Mouse (Mus musculus): ENCODE results near the gene Zfp472. TPM values are rescaled to one million over a fixed set of nuclear protein-coding genes. Genes with fewer than 3 reads are reported as not detected.

Zfp472 gene
- 8.5 and 8.9 TPM in 2 replicates for polyA plus RNA-seq (2014; fragmentation: Nextera tagmentation; extraction: Ambion mirVana)

- H3K4me2 ChIP-seq (replicated peaks) = peak within 1 kb of the TSS; percentile 76
- H3K4me3 ChIP-seq (replicated peaks; ENCODE audit: low read length) = peak within 1 kb of the TSS; percentile 85
- peaks cover 14% of the 10 kb centered on the region for H3K4me1 ChIP-seq (replicated peaks; ENCODE audit: control insufficient read depth, insufficient read depth, low read length)
- H3K27ac ChIP-seq = peak within 1 kb of the TSS; percentile 80
- ATAC-seq (ENCODE audit: low FRiP score) (peak; percentile 99), DNase-seq (ENCODE audit: low spot score) (peak; percentile 95)
- H3K27me3 ChIP-seq (ENCODE audit: control insufficient read depth, insufficient read depth, low read length) = no peaks in the 10 kb centered on the region
- no peaks in the 10 kb centered on the region for H3K9me3 ChIP-seq (ENCODE audit: control insufficient read depth, low read length)
- WGBS = under 1% methylated on average over 33 of the region's 33 CpGs
- H3K9ac ChIP-seq = peak within 1 kb of the TSS; percentile 70
- H3K36me3 ChIP-seq (replicated peaks; ENCODE audit: control insufficient read depth, insufficient read depth) = no peaks in the 10 kb centered on the region
Measured at GRCm38 (mm10) chr17:32965623-32966290, at the start of gene Zfp472. TSS of gene Zfp472 (plus strand) at chr17:32965814.

- ATAC-seq (ENCODE audit: low FRiP score) = no peak
- DNase-seq (ENCODE audit: low spot score) = no peak
- WGBS = 76% methylated on average over 1 of the region's 1 CpGs
Measured at GRCm38 (mm10) chr17:32916075-32916474, 49.5 kb upstream of the Zfp472 start.

GRCm38 (mm10) chr17:32917131-32917530, 48.5 kb upstream of the Zfp472 start, which contains the start of gene Cyp4f14:
TSS of gene Cyp4f14 (minus strand) at chr17:32917342.
- Histone ChIP-seq H3K4me2 (replicated peaks) (no peak within 1 kb of the TSS), H3K27ac (no peak within 1 kb of the TSS), H3K27me3 (ENCODE audit: control insufficient read depth, insufficient read depth, low read length) (no peaks in the 10 kb centered on the region), H3K9ac (no peak within 1 kb of the TSS), H3K36me3 (replicated peaks; ENCODE audit: control insufficient read depth, insufficient read depth) (no peaks in the 10 kb centered on the region), H3K4me1 (replicated peaks; ENCODE audit: control insufficient read depth, insufficient read depth, low read length) (no peaks in the 10 kb centered on the region), H3K9me3 (ENCODE audit: control insufficient read depth, low read length) (peaks cover 14% of the 10 kb centered on the region; the same call in 1 of the 2 replicates), H3K4me3 (replicated peaks; ENCODE audit: low read length) (no peak within 1 kb of the TSS)
- DNase-seq (ENCODE audit: low spot score) (no peak), ATAC-seq (ENCODE audit: low FRiP score) (no peak)
- WGBS = 59% methylated on average over 2 of the region's 2 CpGs

More at GRCm38 (mm10) chr17:32916075-32916474, 49.5 kb upstream of the Zfp472 start:
- Histone ChIP-seq H3K36me3 (replicated peaks; ENCODE audit: control insufficient read depth, insufficient read depth) (no peaks in the 10 kb centered on the region), H3K27me3 (ENCODE audit: control insufficient read depth, insufficient read depth, low read length) (no peaks in the 10 kb centered on the region), H3K9me3 (ENCODE audit: control insufficient read depth, low read length) (peaks cover 8% of the 10 kb centered on the region; the same call in 1 of the 2 replicates), H3K4me3 (replicated peaks; ENCODE audit: low read length) (no peak overlapping the region), H3K27ac (no peak overlapping the region), H3K4me2 (replicated peaks) (no peak overlapping the region), H3K9ac (no peak overlapping the region), H3K4me1 (replicated peaks; ENCODE audit: control insufficient read depth, insufficient read depth, low read length) (no peaks in the 10 kb centered on the region)

- Histone ChIP-seq H3K4me1 (replicated peaks; ENCODE audit: control insufficient read depth, insufficient read depth, low read length) (no peaks in the 10 kb centered on the region), H3K4me2 (replicated peaks) (no peak overlapping the region), H3K4me3 (replicated peaks; ENCODE audit: low read length) (no peak overlapping the region), H3K27ac (no peak overlapping the region), H3K27me3 (ENCODE audit: control insufficient read depth, insufficient read depth, low read length) (no peaks in the 10 kb centered on the region), H3K36me3 (replicated peaks; ENCODE audit: control insufficient read depth, insufficient read depth) (no peaks in the 10 kb centered on the region), H3K9ac (no peak overlapping the region), H3K9me3 (ENCODE audit: control insufficient read depth, low read length) (peaks cover 14% of the 10 kb centered on the region; the same call in 1 of the 2 replicates)
- WGBS = 86% methylated on average over 2 of the region's 2 CpGs
- DNase-seq (ENCODE audit: low spot score) (no peak), ATAC-seq (ENCODE audit: low FRiP score) (no peak)
Measured at GRCm38 (mm10) chr17:32919123-32919522, 46.5 kb upstream of the Zfp472 start.

GRCm38 (mm10) chr17:32923681-32924080, 41.9 kb upstream of the Zfp472 start:
- Histone ChIP-seq H3K4me3 (replicated peaks; ENCODE audit: low read length) (no peak overlapping the region), H3K36me3 (replicated peaks; ENCODE audit: control insufficient read depth, insufficient read depth) (no peaks in the 10 kb centered on the region), H3K27ac (no peak overlapping the region), H3K27me3 (ENCODE audit: control insufficient read depth, insufficient read depth, low read length) (0 out of 2 replicates have a peak, but pooled peaks cover 4% of the 10 kb centered on the region), H3K9me3 (ENCODE audit: control insufficient read depth, low read length) (peaks cover 14% of the 10 kb centered on the region; the same call in 1 of the 2 replicates), H3K9ac (no peak overlapping the region), H3K4me2 (replicated peaks) (no peak overlapping the region), H3K4me1 (replicated peaks; ENCODE audit: control insufficient read depth, insufficient read depth, low read length) (peaks cover 4% of the 10 kb centered on the region)
- no peak for ATAC-seq (ENCODE audit: low FRiP score)
- DNase-seq (ENCODE audit: low spot score) = no peak
- 96% methylated on average over 1 of the region's 1 CpGs for WGBS

- H3K4me2 ChIP-seq (replicated peaks) = peak overlapping the region; percentile 84
- peaks cover 14% of the 10 kb centered on the region; the same call in 1 of the 2 replicates for H3K9me3 ChIP-seq (ENCODE audit: control insufficient read depth, low read length)
- H3K36me3 ChIP-seq (replicated peaks; ENCODE audit: control insufficient read depth, insufficient read depth) = no peaks in the 10 kb centered on the region
- peak overlapping the region; percentile 50 for H3K4me3 ChIP-seq (replicated peaks; ENCODE audit: low read length)
- 0 out of 2 replicates have a peak, but pooled peaks cover 4% of the 10 kb centered on the region for H3K27me3 ChIP-seq (ENCODE audit: control insufficient read depth, insufficient read depth, low read length)
- WGBS = 16% methylated on average over 32 of the region's 32 CpGs
- ATAC-seq (ENCODE audit: low FRiP score) (peak; percentile 95), DNase-seq (ENCODE audit: low spot score) (peak; percentile 82)
- H3K4me1 ChIP-seq (replicated peaks; ENCODE audit: control insufficient read depth, insufficient read depth, low read length) = peaks cover 4% of the 10 kb centered on the region
- peak overlapping the region; percentile 82 for H3K9ac ChIP-seq
- H3K27ac ChIP-seq = peak overlapping the region; percentile 51; the same call in 1 of the 2 replicates
Measured at GRCm38 (mm10) chr17:32924658-32925312, 40.8 kb upstream of the Zfp472 start.

- Histone ChIP-seq H3K4me2 (replicated peaks) (no peak overlapping the region), H3K9ac (no peak overlapping the region), H3K4me3 (replicated peaks; ENCODE audit: low read length) (no peak overlapping the region), H3K36me3 (replicated peaks; ENCODE audit: control insufficient read depth, insufficient read depth) (no peaks in the 10 kb centered on the region), H3K9me3 (ENCODE audit: control insufficient read depth, low read length) (no peaks in the 10 kb centered on the region), H3K27me3 (ENCODE audit: control insufficient read depth, insufficient read depth, low read length) (0 out of 2 replicates have a peak, but pooled peaks cover 4% of the 10 kb centered on the region), H3K4me1 (replicated peaks; ENCODE audit: control insufficient read depth, insufficient read depth, low read length) (peaks cover 4% of the 10 kb centered on the region), H3K27ac (no peak overlapping the region)
- 84% methylated on average over 5 of the region's 5 CpGs for WGBS
- DNase-seq (ENCODE audit: low spot score) (no peak), ATAC-seq (ENCODE audit: low FRiP score) (no peak)
Measured at GRCm38 (mm10) chr17:32927803-32928202, 37.8 kb upstream of the Zfp472 start.

GRCm38 (mm10) chr17:32939831-32940230, 25.8 kb upstream of the Zfp472 start:
- Histone ChIP-seq H3K9ac (no peak overlapping the region), H3K4me3 (replicated peaks; ENCODE audit: low read length) (no peak overlapping the region), H3K4me1 (replicated peaks; ENCODE audit: control insufficient read depth, insufficient read depth, low read length) (no peaks in the 10 kb centered on the region), H3K4me2 (replicated peaks) (no peak overlapping the region), H3K36me3 (replicated peaks; ENCODE audit: control insufficient read depth, insufficient read depth) (no peaks in the 10 kb centered on the region), H3K27me3 (ENCODE audit: control insufficient read depth, insufficient read depth, low read length) (no peaks in the 10 kb centered on the region), H3K9me3 (ENCODE audit: control insufficient read depth, low read length) (no peaks in the 10 kb centered on the region), H3K27ac (no peak overlapping the region)
- DNase-seq (ENCODE audit: low spot score) (no peak), ATAC-seq (ENCODE audit: low FRiP score) (no peak)
- WGBS = 84% methylated on average over 4 of the region's 4 CpGs

- peaks cover 5% of the 10 kb centered on the region; the same call in 1 of the 2 replicates for H3K4me1 ChIP-seq (replicated peaks; ENCODE audit: control insufficient read depth, insufficient read depth, low read length)
- no peak overlapping the region for H3K4me3 ChIP-seq (replicated peaks; ENCODE audit: low read length)
- 95% methylated on average over 3 of the region's 3 CpGs for WGBS
- no peak overlapping the region for H3K27ac ChIP-seq
- ATAC-seq (ENCODE audit: low FRiP score) (no peak), DNase-seq (ENCODE audit: low spot score) (no peak)
- no peaks in the 10 kb centered on the region for H3K27me3 ChIP-seq (ENCODE audit: control insufficient read depth, insufficient read depth, low read length)
- no peak overlapping the region for H3K4me2 ChIP-seq (replicated peaks)
- H3K9ac ChIP-seq = no peak overlapping the region
- H3K9me3 ChIP-seq (ENCODE audit: control insufficient read depth, low read length) = no peaks in the 10 kb centered on the region
- H3K36me3 ChIP-seq (replicated peaks; ENCODE audit: control insufficient read depth, insufficient read depth) = no peaks in the 10 kb centered on the region
Measured at GRCm38 (mm10) chr17:32943661-32944060, 22.0 kb upstream of the Zfp472 start.
